Mouse (Mus musculus): ENCODE results near the gene Ccdc42. TPM values are rescaled to one million over a fixed set of nuclear protein-coding genes. Genes with fewer than 3 reads are reported as not detected.
A peak's percentile ranks its signal among the peaks of the same experiment; 100 is the strongest.

Ccdc42 gene
- polyA plus RNA-seq, 1 experiment from 2014 or later: 1.3 TPM

GRCm38 (mm10) chr11:68623871-68624258, 37.0 kb downstream of the Ccdc42 start:
- H3K9me3 ChIP-seq (ENCODE audit: control insufficient read depth, low read length): 0 out of 2 replicates have a peak, but pooled peaks cover 4% of the 10 kb centered on the region
- peak overlapping the region; percentile 69 for H3K9ac ChIP-seq (ENCODE audit: low read length)
- H3K4me2 ChIP-seq (ENCODE audit: low read length): peak overlapping the region; percentile 67
- peak overlapping the region; percentile 73 to 89 for H3K27ac ChIP-seq (replicated peaks in 1 of 2; ENCODE audit: control insufficient read depth in 1 of 2, insufficient read depth in 1 of 2, low read depth in 2 of 2, low read length in 2 of 2)
- peak overlapping the region; percentile 45 to 51 for H3K4me3 ChIP-seq (ENCODE audit: control insufficient read depth in 1 of 2, insufficient read depth in 1 of 2, low read depth in 1 of 2, low read length in 2 of 2)
- H3K4me1 ChIP-seq (ENCODE audit: control insufficient read depth in 2 of 2, insufficient read depth in 2 of 2, low read length in 2 of 2): peaks cover 18 to 19% of the 10 kb centered on the region in 2 experiments
- no peaks in the 10 kb centered on the region for H3K27me3 ChIP-seq (ENCODE audit: control insufficient read depth, insufficient read depth, low read length)
- ATAC-seq (ENCODE audit: insufficient number of reproducible peaks, insufficient read depth, low FRiP score, low read depth): no peak
- no peaks in the 10 kb centered on the region for H3K36me3 ChIP-seq (ENCODE audit: control insufficient read depth, insufficient read depth, low read length)
- 6% methylated on average over 5 of the region's 5 CpGs for WGBS

DNA sequence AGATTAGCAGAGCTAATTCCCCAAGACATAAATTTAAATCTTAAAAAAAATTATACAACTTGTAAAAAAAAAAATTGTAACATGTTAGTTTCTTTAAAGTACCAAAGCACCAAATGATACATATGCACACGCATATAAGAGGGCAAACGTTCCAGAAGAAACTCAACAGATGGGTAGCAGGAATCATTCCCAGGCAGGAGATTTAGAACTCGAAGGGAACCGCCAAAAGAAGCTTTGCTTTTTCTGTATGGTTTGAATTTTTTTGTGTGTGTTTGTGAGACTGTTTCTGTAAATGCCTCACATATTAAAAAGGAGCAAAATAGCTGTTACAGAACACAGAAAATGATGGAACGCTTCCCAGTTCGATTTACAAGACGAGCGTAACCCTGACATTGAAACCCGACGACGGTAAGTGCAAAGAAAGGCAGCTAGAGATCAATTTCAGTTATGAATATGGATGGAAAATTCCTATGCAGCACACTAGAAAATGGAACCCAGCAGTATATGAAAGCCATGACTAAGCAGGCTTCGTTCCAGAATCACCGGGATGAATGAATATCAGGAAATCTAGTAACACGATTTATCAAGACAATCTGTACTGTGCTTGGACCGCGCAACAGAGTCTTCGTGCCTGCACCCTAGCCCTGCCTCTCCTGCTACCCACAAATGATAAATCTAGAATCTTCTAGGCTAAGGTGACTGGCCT, 44.9 kb downstream of the Ccdc42 start:
- Histone ChIP-seq H3K9ac (ENCODE audit: low read length) (no peak overlapping the region), H3K27ac (replicated peaks in 1 of 2; ENCODE audit: control insufficient read depth in 1 of 2, insufficient read depth in 1 of 2, low read depth in 2 of 2, low read length in 2 of 2) (no peak overlapping the region), H3K4me3 (ENCODE audit: control insufficient read depth in 1 of 2, insufficient read depth in 1 of 2, low read depth in 1 of 2, low read length in 2 of 2) (no peak overlapping the region), H3K4me2 (ENCODE audit: low read length) (no peak overlapping the region), H3K4me1 (ENCODE audit: control insufficient read depth in 2 of 2, insufficient read depth in 2 of 2, low read length in 2 of 2) (peaks cover 9 to 11% of the 10 kb centered on the region in 2 experiments), H3K9me3 (ENCODE audit: control insufficient read depth, low read length) (no peaks in the 10 kb centered on the region), H3K36me3 (ENCODE audit: control insufficient read depth, insufficient read depth, low read length) (no peaks in the 10 kb centered on the region), H3K27me3 (ENCODE audit: control insufficient read depth, insufficient read depth, low read length) (no peaks in the 10 kb centered on the region)
- 89% methylated on average over 17 of the region's 17 CpGs for WGBS
- ATAC-seq (ENCODE audit: insufficient number of reproducible peaks, insufficient read depth, low FRiP score, low read depth): no peak

GRCm38 (mm10) chr11:68637861-68638615, 51.2 kb downstream of the Ccdc42 start:
- H3K4me2 ChIP-seq (ENCODE audit: low read length): peak overlapping the region; percentile 58
- H3K9me3 ChIP-seq (ENCODE audit: control insufficient read depth, low read length): no peaks in the 10 kb centered on the region
- peaks cover 24 to 30% of the 10 kb centered on the region in 2 experiments for H3K4me1 ChIP-seq (ENCODE audit: control insufficient read depth in 2 of 2, insufficient read depth in 2 of 2, low read length in 2 of 2)
- peak; percentile 82 for ATAC-seq (ENCODE audit: insufficient number of reproducible peaks, insufficient read depth, low FRiP score, low read depth)
- H3K27me3 ChIP-seq (ENCODE audit: control insufficient read depth, insufficient read depth, low read length): no peaks in the 10 kb centered on the region
- H3K36me3 ChIP-seq (ENCODE audit: control insufficient read depth, insufficient read depth, low read length): no peaks in the 10 kb centered on the region
- WGBS: 6% methylated on average over 10 of the region's 10 CpGs
- no peak overlapping the region for H3K4me3 ChIP-seq (ENCODE audit: control insufficient read depth in 1 of 2, insufficient read depth in 1 of 2, low read depth in 1 of 2, low read length in 2 of 2)
- peak overlapping the region; percentile 70 for H3K9ac ChIP-seq (ENCODE audit: low read length)
- peak overlapping the region; percentile 96 to 99 for H3K27ac ChIP-seq (replicated peaks in 1 of 2; ENCODE audit: control insufficient read depth in 1 of 2, insufficient read depth in 1 of 2, low read depth in 2 of 2, low read length in 2 of 2)

- Histone ChIP-seq H3K4me2 (ENCODE audit: low read length) (no peak overlapping the region), H3K9ac (ENCODE audit: low read length) (no peak overlapping the region), H3K36me3 (ENCODE audit: control insufficient read depth, insufficient read depth, low read length) (no peaks in the 10 kb centered on the region), H3K4me3 (ENCODE audit: control insufficient read depth in 1 of 2, insufficient read depth in 1 of 2, low read depth in 1 of 2, low read length in 2 of 2) (no peak overlapping the region), H3K9me3 (ENCODE audit: control insufficient read depth, low read length) (no peaks in the 10 kb centered on the region), H3K27me3 (ENCODE audit: control insufficient read depth, insufficient read depth, low read length) (no peaks in the 10 kb centered on the region), H3K4me1 (ENCODE audit: control insufficient read depth in 2 of 2, insufficient read depth in 2 of 2, low read length in 2 of 2) (peaks cover 26 to 36% of the 10 kb centered on the region in 2 experiments), H3K27ac (replicated peaks in 1 of 2; ENCODE audit: control insufficient read depth in 1 of 2, insufficient read depth in 1 of 2, low read depth in 2 of 2, low read length in 2 of 2) (peak overlapping the region in 1 of 2 experiments; percentile 8; a peak in 1 of 4 replicates)
- ATAC-seq (ENCODE audit: insufficient number of reproducible peaks, insufficient read depth, low FRiP score, low read depth): no peak
- 75% methylated on average over 5 of the region's 5 CpGs for WGBS
Measured at GRCm38 (mm10) chr11:68641361-68641760, 54.5 kb downstream of the Ccdc42 start.

DNA sequence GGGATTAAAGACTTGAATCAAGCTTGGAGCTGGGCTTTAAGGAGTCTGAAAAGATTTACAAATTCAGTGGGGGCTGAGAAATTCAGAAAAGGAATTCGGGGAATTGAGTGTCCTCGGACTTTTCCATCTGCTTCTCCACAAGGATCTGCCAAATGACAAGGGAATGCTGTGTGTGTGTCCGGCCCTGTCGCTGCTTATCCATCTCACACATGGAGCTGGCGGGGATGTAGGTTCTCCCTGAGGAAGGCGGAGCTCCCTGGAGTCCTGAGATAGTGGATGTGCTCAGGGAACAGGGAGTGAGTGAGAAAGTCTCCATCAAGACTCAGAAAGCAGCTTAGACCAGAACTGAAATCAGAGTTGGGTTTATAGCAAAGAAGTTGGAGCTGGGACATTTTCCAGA, 58.0 kb downstream of the Ccdc42 start:
- peak overlapping the region; percentile 54 to 55 for H3K27ac ChIP-seq (replicated peaks in 1 of 2; ENCODE audit: control insufficient read depth in 1 of 2, insufficient read depth in 1 of 2, low read depth in 2 of 2, low read length in 2 of 2)
- H3K9ac ChIP-seq (ENCODE audit: low read length): 0 out of 2 replicates have a peak overlapping the region, but pooled peaks have one; percentile 21
- H3K36me3 ChIP-seq (ENCODE audit: control insufficient read depth, insufficient read depth, low read length): no peaks in the 10 kb centered on the region
- 29% methylated on average over 6 of the region's 6 CpGs for whole genome bisulfite sequencing
- no peaks in the 10 kb centered on the region for H3K27me3 ChIP-seq (ENCODE audit: control insufficient read depth, insufficient read depth, low read length)
- H3K4me3 ChIP-seq (ENCODE audit: control insufficient read depth in 1 of 2, insufficient read depth in 1 of 2, low read depth in 1 of 2, low read length in 2 of 2): no peak overlapping the region
- no peaks in the 10 kb centered on the region for H3K9me3 ChIP-seq (ENCODE audit: control insufficient read depth, low read length)
- H3K4me2 ChIP-seq (ENCODE audit: low read length): no peak overlapping the region
- H3K4me1 ChIP-seq (ENCODE audit: control insufficient read depth in 2 of 2, insufficient read depth in 2 of 2, low read length in 2 of 2): peaks cover 17 to 20% of the 10 kb centered on the region in 2 experiments
- ATAC-seq (ENCODE audit: insufficient number of reproducible peaks, insufficient read depth, low FRiP score, low read depth): no peak

Other genes starting within 250 kb of the Ccdc42 start
- gene Ntn1, start 186.2 kb upstream of the Ccdc42 start, polyA plus RNA-seq (2014; fragmentation: Nextera tagmentation; extraction: Ambion mirVana): 10.6 and 11.5 TPM in 2 replicates
- gene Pik3r5, start 154.9 kb upstream of the Ccdc42 start, polyA plus RNA-seq (2014; fragmentation: Nextera tagmentation; extraction: Ambion mirVana): 0.65 and 1.0 TPM in 2 replicates
- gene Pik3r6, start 84.0 kb upstream of the Ccdc42 start, polyA plus RNA-seq (2014; fragmentation: Nextera tagmentation; extraction: Ambion mirVana): 2.8 and 6.2 TPM in 2 replicates
- 0.12 TPM in 1 of 2 replicates, not detected in the other for gene Mfsd6l, start 30.8 kb upstream of the Ccdc42 start, polyA plus RNA-seq (2014; fragmentation: Nextera tagmentation; extraction: Ambion mirVana)
- gene Myh10, start 104.5 kb downstream of the Ccdc42 start, polyA plus RNA-seq (2014; fragmentation: Nextera tagmentation; extraction: Ambion mirVana): 120 and 122 TPM in 2 replicates

Measured in heart, embryonic 14.5 days (tissue).